Mouse (Mus musculus): Measurements from ENCODE around the gene Dgki. TPM values are rescaled to one million over a fixed set of nuclear protein-coding genes. Genes with fewer than 3 reads are reported as not detected.
A peak's percentile ranks its signal among the peaks of the same experiment; 100 is the strongest.

The Dgki gene
- polyA plus RNA-seq, 1 experiment from 2014 or later = 1.0 TPM

DNA sequence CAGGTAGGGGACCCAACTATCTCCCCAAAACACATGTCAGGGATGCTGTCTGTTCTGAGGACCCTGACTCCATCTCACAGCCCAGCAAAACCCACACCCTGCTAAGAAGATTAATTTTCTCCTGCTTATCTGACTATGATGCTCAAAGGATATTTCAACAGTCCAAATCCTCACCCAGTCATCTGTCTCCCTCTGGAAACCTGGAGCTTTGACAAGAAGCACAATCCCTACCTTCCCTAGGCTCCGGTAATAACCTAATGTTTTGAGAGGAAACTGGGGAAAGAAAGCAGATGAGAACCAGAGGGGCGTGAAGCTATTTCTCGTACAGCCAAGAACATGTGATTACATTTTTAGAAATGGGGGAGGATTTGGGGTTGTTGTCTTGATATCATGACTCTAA, 392.8 kb downstream of the Dgki start:
- 54% methylated on average over 3 of the region's 3 CpGs for WGBS
- Histone ChIP-seq H3K27ac (ENCODE audit: low read length) (no peak overlapping the region), H3K4me2 (replicated peaks; ENCODE audit: low read depth, low read length) (no peak overlapping the region), H3K36me3 (ENCODE audit: control insufficient read depth, insufficient read depth, low read length) (no peaks in the 10 kb centered on the region), H3K9ac (replicated peaks; ENCODE audit: low read depth, low read length) (no peak overlapping the region), H3K4me1 (ENCODE audit: control insufficient read depth, insufficient read depth, low read length) (0 out of 2 replicates have a peak, but pooled peaks cover 2% of the 10 kb centered on the region), H3K9me3 (ENCODE audit: control insufficient read depth, low read depth, low read length) (no peaks in the 10 kb centered on the region), H3K27me3 (ENCODE audit: control insufficient read depth, insufficient read depth, low read length) (no peaks in the 10 kb centered on the region), H3K4me3 (ENCODE audit: low read depth, low read length) (no peak overlapping the region)
- no peak for ATAC-seq (ENCODE audit: insufficient number of reproducible peaks, insufficient read depth, low FRiP score, low read depth)

DNA sequence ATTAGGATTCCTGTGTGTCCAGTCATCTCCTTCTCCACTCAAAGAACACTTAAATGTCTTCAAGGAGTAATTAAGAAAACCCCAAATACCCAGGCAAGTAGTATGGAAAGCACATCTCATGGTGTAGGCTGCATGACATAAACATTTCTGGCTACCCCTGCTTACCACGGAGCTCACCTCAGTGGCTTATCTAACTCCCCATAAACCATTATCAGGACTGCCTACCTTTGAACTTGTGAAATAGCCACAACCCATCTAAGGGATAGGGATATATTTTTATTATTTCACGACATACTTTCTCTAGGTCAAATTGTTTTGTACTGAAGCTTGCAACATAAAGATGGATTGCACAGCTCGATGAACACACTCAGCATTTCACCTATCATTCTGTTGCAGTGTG, 394.0 kb downstream of the Dgki start:
- H3K9ac ChIP-seq (replicated peaks; ENCODE audit: low read depth, low read length) = no peak overlapping the region

DNA sequence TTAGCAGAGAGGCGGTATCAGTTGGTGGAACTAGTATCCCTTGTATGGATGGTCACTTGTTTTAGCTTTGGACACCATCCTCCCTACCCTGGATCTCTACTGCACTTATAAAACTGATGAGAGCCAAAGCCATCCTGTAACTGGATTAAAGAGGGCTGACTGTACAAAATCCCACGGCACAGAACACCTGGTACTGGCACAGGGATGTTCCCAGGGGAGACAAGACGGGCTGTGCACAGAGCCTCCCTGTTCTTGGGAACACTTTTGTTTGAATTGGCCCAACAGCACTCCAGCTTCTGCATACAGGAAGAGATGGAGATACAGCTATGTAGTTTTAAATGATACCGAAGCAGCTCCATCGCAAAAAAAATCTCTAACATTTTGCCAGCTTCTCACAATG, 395.1 kb downstream of the Dgki start:
- no peaks in the 10 kb centered on the region for H3K9me3 ChIP-seq (ENCODE audit: control insufficient read depth, low read depth, low read length)
- no peak for ATAC-seq (ENCODE audit: insufficient number of reproducible peaks, insufficient read depth, low FRiP score, low read depth)
- H3K36me3 ChIP-seq (ENCODE audit: control insufficient read depth, insufficient read depth, low read length) = no peaks in the 10 kb centered on the region
- H3K4me1 ChIP-seq (ENCODE audit: control insufficient read depth, insufficient read depth, low read length) = 0 out of 2 replicates have a peak, but pooled peaks cover 2% of the 10 kb centered on the region
- H3K4me3 ChIP-seq (ENCODE audit: low read depth, low read length) = no peak overlapping the region
- H3K27ac ChIP-seq (ENCODE audit: low read length) = no peak overlapping the region
- no peak overlapping the region for H3K9ac ChIP-seq (replicated peaks; ENCODE audit: low read depth, low read length)
- H3K27me3 ChIP-seq (ENCODE audit: control insufficient read depth, insufficient read depth, low read length) = no peaks in the 10 kb centered on the region
- H3K4me2 ChIP-seq (replicated peaks; ENCODE audit: low read depth, low read length) = no peak overlapping the region
- 89% methylated on average over 5 of the region's 5 CpGs for WGBS

More for the DNA sequence above, 394.0 kb downstream of the Dgki start:
- 0 out of 2 replicates have a peak, but pooled peaks cover 2% of the 10 kb centered on the region for H3K4me1 ChIP-seq (ENCODE audit: control insufficient read depth, insufficient read depth, low read length)
- no peak overlapping the region for H3K27ac ChIP-seq (ENCODE audit: low read length)
- 72% methylated on average over 3 of the region's 3 CpGs for WGBS
- H3K9me3 ChIP-seq (ENCODE audit: control insufficient read depth, low read depth, low read length) = no peaks in the 10 kb centered on the region
- H3K4me3 ChIP-seq (ENCODE audit: low read depth, low read length) = no peak overlapping the region
- no peaks in the 10 kb centered on the region for H3K27me3 ChIP-seq (ENCODE audit: control insufficient read depth, insufficient read depth, low read length)
- ATAC-seq (ENCODE audit: insufficient number of reproducible peaks, insufficient read depth, low FRiP score, low read depth) = no peak
- no peaks in the 10 kb centered on the region for H3K36me3 ChIP-seq (ENCODE audit: control insufficient read depth, insufficient read depth, low read length)
- no peak overlapping the region for H3K4me2 ChIP-seq (replicated peaks; ENCODE audit: low read depth, low read length)

DNA sequence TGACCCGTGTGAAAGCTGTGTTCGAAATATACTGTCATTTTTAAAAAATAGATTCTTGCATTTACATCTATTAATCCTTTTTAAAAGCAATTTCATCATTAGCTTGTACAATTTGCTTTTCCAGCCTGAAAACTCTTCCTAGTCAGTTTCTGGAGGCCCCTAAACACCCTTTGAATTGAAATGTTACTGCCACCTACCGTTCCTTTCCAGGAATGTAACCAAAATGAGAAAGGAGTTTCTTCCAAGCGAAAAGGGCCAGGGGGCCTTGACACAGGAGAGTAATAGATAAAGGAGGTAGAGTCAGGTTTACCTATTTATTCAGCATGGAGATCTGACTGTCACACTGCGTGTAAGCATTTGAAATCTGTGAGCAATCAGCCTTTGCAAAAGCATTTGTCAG, 396.2 kb downstream of the Dgki start:
- no peaks in the 10 kb centered on the region for H3K27me3 ChIP-seq (ENCODE audit: control insufficient read depth, insufficient read depth, low read length)
- H3K36me3 ChIP-seq (ENCODE audit: control insufficient read depth, insufficient read depth, low read length) = no peaks in the 10 kb centered on the region
- H3K9ac ChIP-seq (replicated peaks; ENCODE audit: low read depth, low read length) = no peak overlapping the region
- WGBS = 17% methylated on average over 5 of the region's 5 CpGs
- no peak overlapping the region for H3K4me3 ChIP-seq (ENCODE audit: low read depth, low read length)
- 0 out of 2 replicates have a peak, but pooled peaks cover 2% of the 10 kb centered on the region for H3K4me1 ChIP-seq (ENCODE audit: control insufficient read depth, insufficient read depth, low read length)
- H3K4me2 ChIP-seq (replicated peaks; ENCODE audit: low read depth, low read length) = no peak overlapping the region
- no peaks in the 10 kb centered on the region for H3K9me3 ChIP-seq (ENCODE audit: control insufficient read depth, low read depth, low read length)
- H3K27ac ChIP-seq (ENCODE audit: low read length) = no peak overlapping the region
- ATAC-seq (ENCODE audit: insufficient number of reproducible peaks, insufficient read depth, low FRiP score, low read depth) = peak; percentile 49; the same call in 1 of the 2 replicates

- Histone ChIP-seq H3K27ac (ENCODE audit: low read length) (no peak overlapping the region), H3K27me3 (ENCODE audit: control insufficient read depth, insufficient read depth, low read length) (no peaks in the 10 kb centered on the region), H3K36me3 (ENCODE audit: control insufficient read depth, insufficient read depth, low read length) (no peaks in the 10 kb centered on the region), H3K9me3 (ENCODE audit: control insufficient read depth, low read depth, low read length) (no peaks in the 10 kb centered on the region), H3K4me2 (replicated peaks; ENCODE audit: low read depth, low read length) (no peak overlapping the region), H3K4me1 (ENCODE audit: control insufficient read depth, insufficient read depth, low read length) (0 out of 2 replicates have a peak, but pooled peaks cover 6% of the 10 kb centered on the region), H3K4me3 (ENCODE audit: low read depth, low read length) (no peak overlapping the region), H3K9ac (replicated peaks; ENCODE audit: low read depth, low read length) (no peak overlapping the region)
- no peak for ATAC-seq (ENCODE audit: insufficient number of reproducible peaks, insufficient read depth, low FRiP score, low read depth)
- WGBS = 32% methylated on average over 8 of the region's 8 CpGs
Measured at GRCm38 (mm10) chr6:36903159-36903794, 396.7 kb downstream of the Dgki start.

DNA sequence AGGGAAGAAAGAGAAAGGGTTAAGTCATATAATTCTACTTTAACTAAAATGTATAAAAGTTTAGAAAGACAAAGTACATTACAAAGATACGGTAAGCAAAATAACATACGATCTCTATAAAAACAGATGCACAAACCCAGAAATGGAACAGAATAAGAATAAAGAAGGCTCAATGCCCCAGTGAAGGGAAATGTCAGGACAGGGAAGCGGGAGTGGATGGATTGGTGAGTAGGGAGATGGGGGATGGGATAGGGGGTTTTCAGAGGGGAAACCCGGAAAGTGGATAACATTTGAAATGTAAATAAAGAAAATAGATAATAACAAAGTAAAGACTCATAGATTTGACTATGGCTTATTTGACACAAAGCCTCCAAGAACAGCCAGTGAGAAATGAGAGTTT, 400.1 kb downstream of the Dgki start:
- ATAC-seq (ENCODE audit: insufficient number of reproducible peaks, insufficient read depth, low FRiP score, low read depth) = no peak
- Histone ChIP-seq H3K9ac (replicated peaks; ENCODE audit: low read depth, low read length) (no peak overlapping the region), H3K4me3 (ENCODE audit: low read depth, low read length) (no peak overlapping the region), H3K27ac (ENCODE audit: low read length) (no peak overlapping the region), H3K9me3 (ENCODE audit: control insufficient read depth, low read depth, low read length) (no peaks in the 10 kb centered on the region), H3K36me3 (ENCODE audit: control insufficient read depth, insufficient read depth, low read length) (no peaks in the 10 kb centered on the region), H3K27me3 (ENCODE audit: control insufficient read depth, insufficient read depth, low read length) (no peaks in the 10 kb centered on the region), H3K4me1 (ENCODE audit: control insufficient read depth, insufficient read depth, low read length) (peaks cover 11% of the 10 kb centered on the region; the same call in 1 of the 2 replicates), H3K4me2 (replicated peaks; ENCODE audit: low read depth, low read length) (no peak overlapping the region)
- 74% methylated on average over 4 of the region's 4 CpGs for WGBS

GRCm38 (mm10) chr6:36898412-36898811, 401.6 kb downstream of the Dgki start:
- Histone ChIP-seq H3K27ac (ENCODE audit: low read length) (peak overlapping the region; percentile 69), H3K9me3 (ENCODE audit: control insufficient read depth, low read depth, low read length) (no peaks in the 10 kb centered on the region), H3K36me3 (ENCODE audit: control insufficient read depth, insufficient read depth, low read length) (no peaks in the 10 kb centered on the region), H3K4me3 (ENCODE audit: low read depth, low read length) (no peak overlapping the region), H3K9ac (replicated peaks; ENCODE audit: low read depth, low read length) (no peak overlapping the region), H3K4me1 (ENCODE audit: control insufficient read depth, insufficient read depth, low read length) (peaks cover 8% of the 10 kb centered on the region; the same call in 1 of the 2 replicates), H3K4me2 (replicated peaks; ENCODE audit: low read depth, low read length) (no peak overlapping the region), H3K27me3 (ENCODE audit: control insufficient read depth, insufficient read depth, low read length) (no peaks in the 10 kb centered on the region)
- no peak for ATAC-seq (ENCODE audit: insufficient number of reproducible peaks, insufficient read depth, low FRiP score, low read depth)
- 66% methylated on average over 6 of the region's 6 CpGs for WGBS

DNA sequence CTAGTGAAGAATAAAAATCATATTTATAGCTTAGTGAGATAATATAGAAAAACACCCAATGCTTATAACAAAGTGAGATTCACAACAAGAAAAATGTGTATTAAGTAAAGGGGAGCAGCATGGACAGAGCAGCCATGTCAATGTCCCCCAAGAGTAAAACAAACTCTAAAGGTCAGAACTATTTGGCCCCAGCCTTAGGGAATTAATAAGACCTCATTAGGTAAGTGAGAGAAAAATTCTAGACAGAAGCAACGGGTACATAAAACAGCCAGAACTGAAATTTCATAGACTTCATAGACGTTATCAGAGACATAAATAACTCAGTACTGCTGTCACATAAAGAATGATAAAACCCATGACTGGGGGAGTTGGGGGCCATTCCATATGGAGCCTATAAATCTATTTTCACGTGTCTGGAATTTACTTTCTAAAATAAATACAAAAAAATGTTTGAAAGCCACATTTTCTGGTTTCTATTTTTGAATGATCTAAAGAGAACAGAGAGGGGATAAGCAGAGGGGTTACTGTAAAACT, 402.3 kb downstream of the Dgki start:
- H3K4me3 ChIP-seq (ENCODE audit: low read depth, low read length) = no peak overlapping the region
- no peaks in the 10 kb centered on the region for H3K36me3 ChIP-seq (ENCODE audit: control insufficient read depth, insufficient read depth, low read length)
- H3K4me2 ChIP-seq (replicated peaks; ENCODE audit: low read depth, low read length) = no peak overlapping the region
- 33% methylated on average over 3 of the region's 3 CpGs for WGBS
- peaks cover 8% of the 10 kb centered on the region; the same call in 1 of the 2 replicates for H3K4me1 ChIP-seq (ENCODE audit: control insufficient read depth, insufficient read depth, low read length)
- no peaks in the 10 kb centered on the region for H3K27me3 ChIP-seq (ENCODE audit: control insufficient read depth, insufficient read depth, low read length)
- H3K9ac ChIP-seq (replicated peaks; ENCODE audit: low read depth, low read length) = no peak overlapping the region
- ATAC-seq (ENCODE audit: insufficient number of reproducible peaks, insufficient read depth, low FRiP score, low read depth) = no peak
- H3K27ac ChIP-seq (ENCODE audit: low read length) = peak overlapping the region; percentile 30; the same call in 1 of the 2 replicates
- no peaks in the 10 kb centered on the region for H3K9me3 ChIP-seq (ENCODE audit: control insufficient read depth, low read depth, low read length)

Measured in stomach, embryonic 14.5 days (tissue).